Mouse (Mus musculus) MEL (cell line): Measurements from ENCODE around the gene Ypel3.

Experiments
- CHD1 ChIP-seq: IDR thresholded peaks from 2 replicates; pipeline ENCODE4 v1.6.1; 2012; ENCODE audit warnings: low read depth, mild to moderate bottlenecking, inconsistent platforms, low read length, improper control_type of control experiment
- CTCF ChIP-seq, 3 experiments: IDR thresholded peaks in 2 of 3; conservative IDR thresholded peaks in 1 of 3; 2 replicates each; pipeline ENCODE4 v1.5.1; 2011 to 2012; ENCODE audit warnings: low read length in 3 of 3, low read depth in 2 of 3, mild to moderate bottlenecking in 2 of 3, improper control_type of control experiment in 1 of 3, inconsistent platforms in 1 of 3, mixed read lengths in 1 of 3, moderate library complexity in 1 of 3; ENCODE audit not compliant: control insufficient read depth in 1 of 3, insufficient read depth in 1 of 3, poor library complexity in 1 of 3, severe bottlenecking in 1 of 3
- EP300 ChIP-seq, 2 experiments: IDR thresholded peaks; 2 replicates each; pipeline ENCODE4 v1.6.1; 2011; ENCODE audit warnings: improper control_type of control experiment in 2 of 2, low read length in 2 of 2, low read depth in 1 of 2, mild to moderate bottlenecking in 1 of 2
- RCOR1 ChIP-seq: IDR thresholded peaks from 2 replicates; pipeline ENCODE4 v1.6.1; 2012; ENCODE audit warnings: low read depth, mild to moderate bottlenecking, inconsistent platforms, low read length, improper control_type of control experiment
- SIN3A ChIP-seq: IDR thresholded peaks from 2 replicates; pipeline ENCODE4 v1.6.1; 2012; ENCODE audit warnings: low read length, improper control_type of control experiment, inconsistent platforms
- ZNF384 ChIP-seq: IDR thresholded peaks from 2 replicates; pipeline ENCODE4 v1.6.1; 2012; ENCODE audit warnings: low read depth, mild to moderate bottlenecking, inconsistent platforms, low read length, improper control_type of control experiment

GRCm38 (mm10) chr7:126760391-126760802, 16.4 kb upstream of the Ypel3 start:
- TF ChIP-seq CHD1: no peak
- TF ChIP-seq SIN3A: no peak
- no peak for TF ChIP-seq ZNF384
- TF ChIP-seq CTCF (IDR thresholded peaks at IDR 0.05 in 2 of 3, conservative IDR thresholded peaks at IDR 0.05 in 1 of 3; ENCODE audit: control insufficient read depth in 1 of 3, insufficient read depth in 1 of 3, low read depth in 2 of 3, low read length in 3 of 3, poor library complexity in 1 of 3, severe bottlenecking in 1 of 3): no peak
- TF ChIP-seq EP300 (IDR thresholded peaks at IDR 0.05; ENCODE audit: low read depth in 1 of 2, low read length in 2 of 2): no peak
- no peak for TF ChIP-seq RCOR1
